Mouse (Mus musculus): ENCODE measurements at regions not wholly inside any gene's neighbourhood (a gene's known extent, or its start where the extent isn't known, plus 50 kb on each side); places are given as distances from the start of the nearest gene placed in this dataset.

DNA sequence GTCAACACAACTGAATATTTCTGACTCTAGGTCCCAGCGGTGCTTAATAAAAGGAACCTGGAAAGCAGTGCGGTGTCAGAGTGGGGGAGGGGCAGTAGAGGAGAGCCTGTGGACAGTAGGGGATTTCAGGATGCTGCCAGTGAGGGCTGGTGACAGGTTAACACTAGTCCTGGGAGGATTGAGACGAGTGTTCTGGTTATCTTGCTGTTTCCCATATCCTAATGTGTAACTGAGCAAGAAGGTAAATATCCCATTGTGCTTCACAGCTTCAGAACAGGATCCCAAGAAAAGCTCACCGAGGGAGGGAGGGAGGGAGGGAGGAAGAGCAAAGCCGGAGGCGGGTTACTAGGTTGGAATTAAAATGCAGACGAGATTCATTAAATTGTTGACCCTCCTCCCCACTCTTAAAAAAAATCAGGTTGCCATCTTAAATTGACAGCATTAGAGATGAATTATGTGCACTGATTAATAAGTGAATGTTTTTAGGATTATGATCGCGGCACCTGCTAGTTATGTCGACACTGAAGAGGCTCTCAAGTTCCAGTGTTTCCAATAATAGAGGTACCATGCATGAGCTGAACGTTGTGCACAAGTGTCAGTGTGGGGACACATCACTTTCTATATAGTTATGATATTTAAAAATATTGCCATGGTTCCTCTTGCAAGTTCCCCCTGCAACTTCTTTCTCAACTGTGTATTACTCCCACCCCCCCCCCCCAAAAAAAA lies 1053.3 kb downstream of the 5730522E02Rik start:
- TF ChIP-seq POLR2A (IDR thresholded peaks at IDR 0.05; ENCODE audit: control insufficient read depth, low read depth, low read length) (no peak), CTCF (IDR thresholded peaks at IDR 0.05; ENCODE audit: control insufficient read depth, insufficient read depth, insufficient replicate concordance, low read depth, low read length) (no peak)
